Mouse (Mus musculus): Measurements from ENCODE around the gene Adamtsl2. TPM values are rescaled to one million over a fixed set of nuclear protein-coding genes. Genes with fewer than 3 reads are reported as not detected.
A peak's percentile ranks its signal among the peaks of the same experiment; 100 is the strongest.

Gene Adamtsl2
- total and polyA plus RNA-seq, 2 experiments from 2014 or later, result 9.3 to 17.0 TPM

GRCm38 (mm10) chr2:27070247-27070813 lies 8.8 kb upstream of the Adamtsl2 start:
- Histone ChIP-seq H3K9ac (replicated peaks; ENCODE audit: low read length, poor library complexity, severe bottlenecking) (no peak overlapping the region), H3K4me3 (ENCODE audit: low read depth, low read length) (no peak overlapping the region), H3K36me3 (ENCODE audit: insufficient read depth, low read length) (no peaks in the 10 kb centered on the region), H3K9me3 (ENCODE audit: low read length) (no peaks in the 10 kb centered on the region), H3K4me1 (ENCODE audit: insufficient read depth, low read length) (no peaks in the 10 kb centered on the region), H3K27ac (ENCODE audit: low read depth, low read length) (no peak overlapping the region), H3K4me2 (ENCODE audit: low read depth, low read length, poor library complexity, severe bottlenecking) (no peak overlapping the region), H3K27me3 (ENCODE audit: insufficient read depth, low read length) (no peaks in the 10 kb centered on the region)
- 84% methylated on average over 2 of the region's 2 CpGs for WGBS
- TF ChIP-seq CTCF (IDR thresholded peaks at IDR 0.05), result no peak
- DNase-seq (ENCODE audit: low spot score) (no peak), ATAC-seq (ENCODE audit: low FRiP score) (no peak)

- Histone ChIP-seq H3K4me1 (ENCODE audit: insufficient read depth, low read length) (no peaks in the 10 kb centered on the region), H3K36me3 (ENCODE audit: insufficient read depth, low read length) (no peaks in the 10 kb centered on the region), H3K27ac (ENCODE audit: low read depth, low read length) (no peak overlapping the region), H3K4me2 (ENCODE audit: low read depth, low read length, poor library complexity, severe bottlenecking) (no peak overlapping the region), H3K4me3 (ENCODE audit: low read depth, low read length) (no peak overlapping the region), H3K9me3 (ENCODE audit: low read length) (no peaks in the 10 kb centered on the region), H3K9ac (replicated peaks; ENCODE audit: low read length, poor library complexity, severe bottlenecking) (no peak overlapping the region), H3K27me3 (ENCODE audit: insufficient read depth, low read length) (no peaks in the 10 kb centered on the region)
- ATAC-seq (ENCODE audit: low FRiP score) (no peak), DNase-seq (ENCODE audit: low spot score) (peak; percentile 91)
- no peak for TF ChIP-seq CTCF (IDR thresholded peaks at IDR 0.05)
- WGBS, result 43% methylated on average over 4 of the region's 4 CpGs
These were observed 8.0 kb upstream of the Adamtsl2 start for GRCm38 (mm10) chr2:27071137-27071536.

- TF ChIP-seq CTCF (IDR thresholded peaks at IDR 0.05), result no peak
- Histone ChIP-seq H3K4me1 (ENCODE audit: insufficient read depth, low read length) (no peaks in the 10 kb centered on the region), H3K9me3 (ENCODE audit: low read length) (no peaks in the 10 kb centered on the region), H3K27ac (ENCODE audit: low read depth, low read length) (no peak within 1 kb of the TSS), H3K27me3 (ENCODE audit: insufficient read depth, low read length) (no peaks in the 10 kb centered on the region), H3K4me2 (ENCODE audit: low read depth, low read length, poor library complexity, severe bottlenecking) (no peak within 1 kb of the TSS), H3K9ac (replicated peaks; ENCODE audit: low read length, poor library complexity, severe bottlenecking) (no peak within 1 kb of the TSS), H3K36me3 (ENCODE audit: insufficient read depth, low read length) (no peaks in the 10 kb centered on the region), H3K4me3 (ENCODE audit: low read depth, low read length) (no peak within 1 kb of the TSS)
- ATAC-seq (ENCODE audit: low FRiP score), result no peak
- 72% methylated on average over 2 of the region's 2 CpGs for WGBS
- no peak for DNase-seq (ENCODE audit: low spot score)
These were observed 7.2 kb upstream of the Adamtsl2 start, which contains the start of gene Mymk for GRCm38 (mm10) chr2:27071978-27072377. TSS of gene Mymk (minus strand) at chr2:27072179.

- ATAC-seq (ENCODE audit: low FRiP score) (no peak), DNase-seq (ENCODE audit: low spot score) (no peak)
- Histone ChIP-seq H3K9ac (replicated peaks; ENCODE audit: low read length, poor library complexity, severe bottlenecking) (no peak overlapping the region), H3K36me3 (ENCODE audit: insufficient read depth, low read length) (no peaks in the 10 kb centered on the region), H3K9me3 (ENCODE audit: low read length) (no peaks in the 10 kb centered on the region), H3K4me1 (ENCODE audit: insufficient read depth, low read length) (no peaks in the 10 kb centered on the region), H3K4me3 (ENCODE audit: low read depth, low read length) (no peak overlapping the region), H3K27ac (ENCODE audit: low read depth, low read length) (no peak overlapping the region), H3K4me2 (ENCODE audit: low read depth, low read length, poor library complexity, severe bottlenecking) (no peak overlapping the region), H3K27me3 (ENCODE audit: insufficient read depth, low read length) (no peaks in the 10 kb centered on the region)
- 86% methylated on average over 4 of the region's 4 CpGs for WGBS
- TF ChIP-seq CTCF (IDR thresholded peaks at IDR 0.05), result no peak
These were observed 5.8 kb upstream of the Adamtsl2 start for GRCm38 (mm10) chr2:27073407-27073806.

GRCm38 (mm10) chr2:27074804-27075203 lies 4.4 kb upstream of the Adamtsl2 start:
- H3K27me3 ChIP-seq (ENCODE audit: insufficient read depth, low read length), result no peaks in the 10 kb centered on the region
- DNase-seq (ENCODE audit: low spot score) (peak; percentile 25), ATAC-seq (ENCODE audit: low FRiP score) (no peak)
- no peak overlapping the region for H3K4me2 ChIP-seq (ENCODE audit: low read depth, low read length, poor library complexity, severe bottlenecking)
- no peaks in the 10 kb centered on the region for H3K36me3 ChIP-seq (ENCODE audit: insufficient read depth, low read length)
- 85% methylated on average over 4 of the region's 4 CpGs for WGBS
- H3K27ac ChIP-seq (ENCODE audit: low read depth, low read length), result no peak overlapping the region
- 0 out of 2 replicates have a peak, but pooled peaks cover 7% of the 10 kb centered on the region for H3K4me1 ChIP-seq (ENCODE audit: insufficient read depth, low read length)
- H3K9me3 ChIP-seq (ENCODE audit: low read length), result no peaks in the 10 kb centered on the region
- no peak for TF ChIP-seq CTCF (IDR thresholded peaks at IDR 0.05)
- no peak overlapping the region for H3K4me3 ChIP-seq (ENCODE audit: low read depth, low read length)
- H3K9ac ChIP-seq (replicated peaks; ENCODE audit: low read length, poor library complexity, severe bottlenecking), result no peak overlapping the region

- TF ChIP-seq CTCF (IDR thresholded peaks at IDR 0.05), result peak; percentile 71
- DNase-seq (ENCODE audit: low spot score), result peak; percentile 23
- Histone ChIP-seq H3K4me2 (ENCODE audit: low read depth, low read length, poor library complexity, severe bottlenecking) (no peak overlapping the region), H3K4me1 (ENCODE audit: insufficient read depth, low read length) (0 out of 2 replicates have a peak, but pooled peaks cover 7% of the 10 kb centered on the region), H3K27ac (ENCODE audit: low read depth, low read length) (no peak overlapping the region), H3K9me3 (ENCODE audit: low read length) (no peaks in the 10 kb centered on the region), H3K9ac (replicated peaks; ENCODE audit: low read length, poor library complexity, severe bottlenecking) (no peak overlapping the region), H3K27me3 (ENCODE audit: insufficient read depth, low read length) (no peaks in the 10 kb centered on the region), H3K4me3 (ENCODE audit: low read depth, low read length) (no peak overlapping the region), H3K36me3 (ENCODE audit: insufficient read depth, low read length) (no peaks in the 10 kb centered on the region)
- no peak for ATAC-seq (ENCODE audit: low FRiP score)
- 76% methylated on average over 3 of the region's 3 CpGs for WGBS
These were observed 3.7 kb upstream of the Adamtsl2 start for GRCm38 (mm10) chr2:27075485-27075884.

Measured in midbrain, postnatal 0 days (tissue).